Mouse (Mus musculus): ENCODE data around the gene Apoa2.

- no peak for TF ChIP-seq CTCF (IDR thresholded peaks at IDR 0.05; ENCODE audit: insufficient read depth, low read length)
- no peak for TF ChIP-seq POLR2A (IDR thresholded peaks at IDR 0.05; ENCODE audit: borderline replicate concordance, extremely low read depth, low read depth, low read length)
These were observed 32.9 kb downstream of the Apoa2 start for GRCm38 (mm10) chr1:171257781-171258180.
